Mouse (Mus musculus) cerebellum, adult 2 months (tissue): Measurements from ENCODE around the gene Krtap28-10. TPM values are rescaled to one million over a fixed set of nuclear protein-coding genes. Genes with fewer than 3 reads are reported as not detected.
"Not testable (repeated sequence)": the region's sequence is repeated elsewhere in the genome, so short reads cannot be mapped to it uniquely, and the experiment has no call there.

Source experiments
- DNase-seq, 2 experiments: peaks; one replicate each; pipeline ENCODE4 v3.0.0; 2021
- H3K27ac ChIP-seq: fragments of 200-500 bp; 2 replicates; pipeline ENCODE4 v1.5.1; 2012; ENCODE audit warnings: low read length, control low read depth, inconsistent platforms; ENCODE audit not compliant: insufficient read depth
- H3K27me3 ChIP-seq: fragments of 200-500 bp; 2 replicates; pipeline ENCODE4 v1.6.1; 2012; ENCODE audit warnings: inconsistent platforms, mild to moderate bottlenecking, low read length, moderate library complexity; ENCODE audit not compliant: control insufficient read depth, insufficient read depth
- H3K4me1 ChIP-seq: fragments of 200-500 bp; 2 replicates; pipeline ENCODE4 v1.6.1; 2011; ENCODE audit warnings: low read length; ENCODE audit not compliant: control insufficient read depth, insufficient read depth
- H3K4me3 ChIP-seq: fragments of 200-500 bp; replicated peaks from 2 replicates; pipeline ENCODE3; 2011; ENCODE audit warnings: mild to moderate bottlenecking, low read depth, low read length, control low read depth; ENCODE audit not compliant: insufficient read depth
- CTCF ChIP-seq: fragments of 200-500 bp; IDR thresholded peaks from 2 replicates; pipeline ENCODE4 v1.5.1; 2011; ENCODE audit warnings: low read depth, mild to moderate bottlenecking, control low read depth, low read length, moderate library complexity, borderline replicate concordance; ENCODE audit not compliant: insufficient read depth
- POLR2A ChIP-seq: fragments of 200-500 bp; IDR thresholded peaks from 2 replicates; pipeline ENCODE4 v1.6.1; 2011; ENCODE audit warnings: low read length, control low read depth, borderline replicate concordance; ENCODE audit not compliant: insufficient read depth
- WGBS: fragments of 180-500 bp; shearing (Covaris S2); methylation state at CpG from one replicate; pipeline ENCODE4 v1.1.7; 2018; 5-methylcytosine and 5-hydroxymethylcytosine counted together
- polyA plus RNA-seq: library from polyadenylated mRNA; depleted of rRNA; stranded (reverse); fragments of >200 nt; gene quantifications from 2 replicates; pipeline ENCODE4 v1.2.3, GENCODE M21; 2012

Gene Krtap28-10
- polyA plus RNA-seq, 1 experiment, result not detected

DNA sequence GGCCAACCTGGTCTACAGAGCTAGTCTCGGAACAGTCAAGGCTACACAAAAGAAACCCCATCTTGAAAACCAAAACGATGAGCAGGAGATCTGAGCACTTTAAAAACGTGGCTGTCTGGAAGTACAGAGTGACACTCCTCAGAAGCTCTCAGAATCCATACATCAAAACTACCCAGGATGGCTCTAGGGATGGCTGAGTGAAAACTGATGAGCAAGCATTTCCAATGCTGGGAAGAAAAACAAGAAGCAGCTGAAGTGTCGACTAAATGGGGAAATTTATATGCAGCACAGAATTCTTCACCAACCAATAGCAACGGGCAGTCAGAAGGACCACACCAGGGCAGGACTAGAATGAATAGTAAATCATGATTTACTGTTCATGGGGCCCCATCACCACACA lies 7.8 kb downstream of the Krtap28-10 start:
- DNase-seq, result no peak
- 59% methylated on average over 5 of the region's 5 CpGs for WGBS
- TF ChIP-seq POLR2A (no peak), CTCF (no peak)

GRCm38 (mm10) chr1:83032508-83032907 lies 9.8 kb downstream of the Krtap28-10 start:
- H3K4me1 ChIP-seq, result no peaks in the 10 kb centered on the region
- DNase-seq, result no peak
- H3K27ac ChIP-seq, result no peak overlapping the region
- no peak for TF ChIP-seq POLR2A
- 92% methylated on average over 6 of the region's 6 CpGs for WGBS
- H3K27me3 ChIP-seq, result no peaks in the 10 kb centered on the region
- no peak overlapping the region for H3K4me3 ChIP-seq

More for the DNA sequence above, 7.8 kb downstream of the Krtap28-10 start:
- Histone ChIP-seq H3K4me1 (no peaks in the 10 kb centered on the region), H3K4me3 (no peak overlapping the region), H3K27me3 (no peaks in the 10 kb centered on the region), H3K27ac (no peak overlapping the region)

- Histone ChIP-seq H3K4me3 (no peak overlapping the region), H3K27ac (no peak overlapping the region), H3K4me1 (no peaks in the 10 kb centered on the region), H3K27me3 (no peaks in the 10 kb centered on the region)
- TF ChIP-seq POLR2A (no peak), CTCF (no peak)
- WGBS, result 60% methylated on average over 1 of the region's 1 CpGs
- no peak for DNase-seq
Measured at GRCm38 (mm10) chr1:83031950-83032349, 10.3 kb downstream of the Krtap28-10 start.

- Histone ChIP-seq H3K27me3 (no peaks in the 10 kb centered on the region), H3K27ac (no peak overlapping the region), H3K4me3 (no peak overlapping the region), H3K4me1 (no peaks in the 10 kb centered on the region)
- WGBS, result 67% methylated on average over 1 of the region's 1 CpGs
- TF ChIP-seq POLR2A (no peak), CTCF (no peak)
- DNase-seq, result no peak
Measured at GRCm38 (mm10) chr1:83016556-83016955, 25.7 kb downstream of the Krtap28-10 start.

- no peaks in the 10 kb centered on the region for H3K4me1 ChIP-seq
- TF ChIP-seq CTCF (no peak), POLR2A (no peak)
- no peak overlapping the region for H3K27ac ChIP-seq
- no peak overlapping the region for H3K4me3 ChIP-seq
- no peaks in the 10 kb centered on the region for H3K27me3 ChIP-seq
- WGBS, result 65% methylated on average over 10 of the region's 10 CpGs
- DNase-seq, result no peak
Measured at GRCm38 (mm10) chr1:83015329-83015879, 26.9 kb downstream of the Krtap28-10 start.

DNA sequence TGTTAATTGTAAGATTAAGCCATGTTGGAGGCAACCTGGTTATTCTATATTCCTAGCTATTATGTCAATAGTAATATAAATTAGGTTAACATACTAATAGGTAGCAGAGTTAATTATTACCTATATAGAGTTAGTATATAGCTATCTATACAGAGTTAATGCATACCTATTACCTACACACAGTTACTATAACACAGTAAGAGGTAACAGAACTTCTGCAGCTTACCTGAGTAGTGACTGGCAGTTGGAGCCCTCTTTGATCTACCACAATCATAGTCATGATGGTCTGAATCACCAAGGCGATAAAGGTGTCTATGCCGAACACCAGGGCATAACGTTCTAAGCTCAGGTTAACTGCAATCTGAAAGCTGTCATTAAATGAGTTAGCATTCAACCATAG lies 27.8 kb downstream of the Krtap28-10 start:
- Histone ChIP-seq H3K27ac (no peak overlapping the region), H3K27me3 (no peaks in the 10 kb centered on the region), H3K4me3 (no peak overlapping the region), H3K4me1 (no peaks in the 10 kb centered on the region)
- TF ChIP-seq CTCF, result no peak
- TF ChIP-seq POLR2A, result no peak
- WGBS, result 94% methylated on average over 3 of the region's 3 CpGs
- no peak for DNase-seq

DNA sequence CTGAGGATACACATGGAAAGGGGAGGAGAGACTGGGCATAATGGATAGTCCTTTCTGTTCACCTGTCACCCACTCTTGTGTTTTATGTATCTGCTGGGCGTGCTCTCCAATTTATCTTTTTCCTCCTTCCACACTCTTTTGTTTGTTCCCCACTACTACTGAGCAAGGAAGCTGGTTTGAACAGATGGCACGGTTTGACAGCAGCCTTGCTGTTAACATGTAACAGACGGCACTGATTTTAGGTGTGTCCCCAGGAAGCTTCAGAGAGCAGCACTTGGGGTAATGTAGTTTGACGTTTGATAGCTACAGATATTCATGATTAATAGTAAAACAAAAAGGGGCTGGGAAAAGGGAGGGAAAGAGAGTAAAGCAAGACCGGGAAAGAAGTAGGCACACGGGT lies 34.8 kb downstream of the Krtap28-10 start:
- Histone ChIP-seq H3K27me3 (no peaks in the 10 kb centered on the region), H3K27ac (no peak overlapping the region), H3K4me1 (no peaks in the 10 kb centered on the region), H3K4me3 (no peak overlapping the region)
- 52% methylated on average over 6 of the region's 6 CpGs for WGBS
- TF ChIP-seq POLR2A (no peak), CTCF (no peak)
- no peak for DNase-seq

GRCm38 (mm10) chr1:83006218-83007179 lies 35.8 kb downstream of the Krtap28-10 start:
- H3K27ac ChIP-seq, result no peak overlapping the region
- no peaks in the 10 kb centered on the region for H3K27me3 ChIP-seq
- no peak for TF ChIP-seq POLR2A
- TF ChIP-seq CTCF, result no peak
- 82% methylated on average over 8 of the region's 8 CpGs for WGBS
- H3K4me1 ChIP-seq, result no peaks in the 10 kb centered on the region
- no peak overlapping the region for H3K4me3 ChIP-seq
- DNase-seq, result no peak

DNA sequence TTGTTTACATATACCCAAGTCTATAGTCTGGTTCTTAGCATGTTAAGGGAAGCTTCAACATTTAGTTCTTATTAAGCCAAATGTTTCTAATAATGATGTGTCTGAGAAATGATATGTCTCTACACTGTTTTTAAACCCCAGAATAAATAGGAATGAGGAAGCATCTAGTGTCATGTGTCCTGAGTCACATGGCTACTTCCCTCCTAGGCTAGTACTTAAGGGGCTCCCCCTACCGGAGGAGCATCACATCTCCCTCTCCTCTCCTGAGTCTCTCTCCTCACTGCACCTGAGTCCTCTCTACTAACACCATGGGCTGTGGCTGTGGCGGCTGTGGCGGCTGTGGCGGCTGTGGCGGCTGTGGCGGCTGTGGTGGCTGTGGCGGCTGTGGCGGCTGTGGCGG lies 42.0 kb downstream of the Krtap28-10 start, which contains the start of gene Gm47959:
Gene Gm47959 (plus strand): TSS at position 243 of the 400 bp plus-strand sequence.
- 95% methylated on average over 9 of the region's 9 CpGs for WGBS
- H3K4me3 ChIP-seq, H3K4me1 ChIP-seq, DNase-seq, H3K27ac ChIP-seq, H3K27me3 ChIP-seq: not testable (repeated sequence)
